Mouse (Mus musculus) heart, embryonic 16.5 days (tissue): ENCODE measurements around the gene Xrcc6. TPM values are rescaled to one million over a fixed set of nuclear protein-coding genes. Genes with fewer than 3 reads are reported as not detected.

Experiments used
- ATAC-seq: fragments of 200-750 bp; cut with Nextera tagmentation; replicated peaks from 2 replicates; pipeline ENCODE4 v1.8.0; 2017; ENCODE audit warnings: moderate number of reproducible peaks; ENCODE audit not compliant: insufficient read depth, low FRiP score; ENCODE audit errors: extremely low read depth
- H3K27ac ChIP-seq: fragments of 300-500 bp; sonication (generic); 2 replicates; pipeline ENCODE4 v1.5.1; 2014; ENCODE audit warnings: mild to moderate bottlenecking, low read length, control low read depth, moderate library complexity
- H3K27me3 ChIP-seq: fragments of 300-500 bp; sonication (generic); 2 replicates; pipeline ENCODE4 v1.6.1; 2014; ENCODE audit warnings: low read length, mixed read lengths; ENCODE audit not compliant: control insufficient read depth, insufficient read depth
- H3K36me3 ChIP-seq: fragments of 300-500 bp; sonication (generic); 2 replicates; pipeline ENCODE4 v1.6.1; 2014; ENCODE audit not compliant: control insufficient read depth, insufficient read depth
- H3K4me1 ChIP-seq: fragments of 300-500 bp; sonication (generic); 2 replicates; pipeline ENCODE4 v1.6.1; 2014; ENCODE audit warnings: low read length, mixed read lengths; ENCODE audit not compliant: control insufficient read depth, insufficient read depth
- H3K4me2 ChIP-seq: fragments of 300-500 bp; sonication (generic); 2 replicates; pipeline ENCODE4 v1.6.1; 2014; ENCODE audit warnings: low read depth, mild to moderate bottlenecking, control low read depth, low read length
- H3K4me3 ChIP-seq: fragments of 300-500 bp; sonication (generic); 2 replicates; pipeline ENCODE4 v1.5.1; 2014; ENCODE audit warnings: mild to moderate bottlenecking, control low read depth, low read length
- H3K9ac ChIP-seq: fragments of 300-500 bp; sonication (generic); 2 replicates; pipeline ENCODE4 v1.6.1; 2014; ENCODE audit warnings: low read length, control low read depth
- H3K9me3 ChIP-seq: fragments of 300-500 bp; sonication (generic); replicated peaks from 2 replicates; pipeline ENCODE4 v1.6.1; 2016; ENCODE audit warnings: low read length; ENCODE audit not compliant: control insufficient read depth
- WGBS: fragments of 180-500 bp; shearing (Covaris S2); extraction: QIAGEN DNeasy Blood & Tissue Kit; methylation state at CpG from one replicate; pipeline ENCODE4 v1.1.7; 2014; 5-methylcytosine and 5-hydroxymethylcytosine counted together
- polyA plus RNA-seq: library from polyadenylated mRNA; unstranded; fragments of >200 nt; fragmentation: Nextera tagmentation; extraction: Ambion mirVana; gene quantifications from 2 replicates; pipeline ENCODE4 v1.2.1, GENCODE M21; 2015

Gene Xrcc6
- polyA plus RNA-seq, 1 experiment from 2014 or later = 113 TPM

DNA sequence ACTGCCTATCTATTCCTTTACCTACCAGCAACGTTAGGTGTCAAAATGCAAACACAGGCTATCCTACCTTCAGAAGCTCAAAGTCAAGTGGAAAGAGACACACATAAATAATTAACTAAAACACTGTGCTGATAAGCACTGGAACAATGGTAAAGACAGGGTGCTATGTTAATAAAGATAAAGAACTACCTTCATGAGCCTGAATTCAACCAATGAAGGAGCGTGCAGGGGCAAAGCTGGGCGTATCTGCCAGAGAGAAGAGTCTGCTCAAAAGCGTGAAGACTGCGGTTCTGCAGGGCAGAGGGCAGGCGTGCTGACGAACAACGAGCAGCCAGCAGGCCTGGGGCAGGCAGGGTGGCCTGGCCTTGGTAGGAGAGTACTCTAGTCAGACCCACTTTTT lies 16.6 kb downstream of the Xrcc6 start:
- ATAC-seq = no peak

DNA sequence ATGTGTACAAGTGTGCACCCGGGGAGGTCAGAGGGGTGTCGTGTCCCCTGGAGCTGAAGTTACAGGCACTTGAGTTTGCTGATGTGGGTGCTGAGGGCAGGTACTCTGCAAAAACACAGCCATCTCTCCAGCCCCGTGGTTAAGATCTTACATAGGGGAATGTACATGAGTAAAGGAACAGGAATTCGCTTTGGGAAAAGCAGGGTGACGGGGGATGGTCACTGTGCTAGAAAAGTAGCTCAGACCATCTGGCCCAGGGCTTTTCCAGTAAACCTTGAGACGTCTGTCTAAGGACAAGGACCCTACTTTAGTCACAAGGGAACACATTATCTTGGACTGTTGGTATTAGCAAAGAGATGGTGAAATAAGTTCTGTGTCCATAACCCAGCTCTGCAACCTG lies 24.3 kb downstream of the Xrcc6 start:
- Histone ChIP-seq H3K9ac (no peak overlapping the region), H3K4me3 (no peak overlapping the region), H3K27me3 (no peaks in the 10 kb centered on the region), H3K27ac (no peak overlapping the region), H3K4me1 (peaks cover 8% of the 10 kb centered on the region), H3K4me2 (no peak overlapping the region), H3K36me3 (0 out of 2 replicates have a peak, but pooled peaks cover 5% of the 10 kb centered on the region), H3K9me3 (no peaks in the 10 kb centered on the region)
- no peak for ATAC-seq
- 73% methylated on average over 6 of the region's 6 CpGs for WGBS

More for the DNA sequence above, 16.6 kb downstream of the Xrcc6 start:
- no peak overlapping the region for H3K4me2 ChIP-seq
- H3K4me3 ChIP-seq = no peak overlapping the region
- no peaks in the 10 kb centered on the region for H3K27me3 ChIP-seq
- H3K4me1 ChIP-seq = no peaks in the 10 kb centered on the region
- no peaks in the 10 kb centered on the region for H3K9me3 ChIP-seq
- H3K9ac ChIP-seq = no peak overlapping the region
- H3K36me3 ChIP-seq = peaks cover 7% of the 10 kb centered on the region
- no peak overlapping the region for H3K27ac ChIP-seq
- WGBS = 84% methylated on average over 8 of the region's 8 CpGs

DNA sequence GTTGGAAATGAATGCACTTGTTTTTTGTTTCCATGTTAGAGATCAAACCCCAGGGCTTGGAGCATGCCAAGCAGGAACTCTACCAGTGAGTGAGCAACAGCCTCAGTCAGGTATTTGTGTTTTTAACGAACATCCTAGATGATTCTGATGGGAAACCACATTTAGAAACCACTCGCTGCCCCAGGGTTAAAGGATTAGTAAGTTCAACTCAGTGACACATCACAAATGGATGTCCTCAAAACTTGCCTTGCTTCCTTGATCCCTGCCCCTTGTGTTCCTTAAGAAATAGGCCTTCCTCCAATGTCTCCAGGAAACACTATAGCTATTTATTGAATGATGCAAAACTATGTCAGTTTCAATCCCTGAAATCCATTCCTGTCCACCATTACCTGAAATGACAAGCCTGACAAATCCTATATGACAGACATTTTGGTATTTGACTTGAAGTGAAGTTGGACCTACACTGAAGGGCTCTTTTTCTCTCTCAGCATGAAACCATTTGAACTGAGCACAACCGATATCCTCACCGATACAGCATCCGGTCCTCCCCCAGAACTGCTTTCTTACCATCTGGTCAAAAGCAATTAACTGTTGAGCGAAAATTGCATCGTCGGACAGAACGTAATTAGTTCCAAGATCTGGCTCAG lies 27.2 kb downstream of the Xrcc6 start:
- H3K4me1 ChIP-seq = peaks cover 13% of the 10 kb centered on the region
- no peaks in the 10 kb centered on the region; the same call in 1 of the 2 replicates for H3K9me3 ChIP-seq
- peak overlapping the region; percentile 96 for H3K9ac ChIP-seq
- H3K27ac ChIP-seq = peak overlapping the region; percentile 89
- H3K4me3 ChIP-seq = peak overlapping the region; percentile 99
- peaks cover 9% of the 10 kb centered on the region for H3K36me3 ChIP-seq
- 19% methylated on average over 9 of the region's 9 CpGs for WGBS
- peak overlapping the region; percentile 98 for H3K4me2 ChIP-seq
- ATAC-seq = no peak
- no peaks in the 10 kb centered on the region for H3K27me3 ChIP-seq

DNA sequence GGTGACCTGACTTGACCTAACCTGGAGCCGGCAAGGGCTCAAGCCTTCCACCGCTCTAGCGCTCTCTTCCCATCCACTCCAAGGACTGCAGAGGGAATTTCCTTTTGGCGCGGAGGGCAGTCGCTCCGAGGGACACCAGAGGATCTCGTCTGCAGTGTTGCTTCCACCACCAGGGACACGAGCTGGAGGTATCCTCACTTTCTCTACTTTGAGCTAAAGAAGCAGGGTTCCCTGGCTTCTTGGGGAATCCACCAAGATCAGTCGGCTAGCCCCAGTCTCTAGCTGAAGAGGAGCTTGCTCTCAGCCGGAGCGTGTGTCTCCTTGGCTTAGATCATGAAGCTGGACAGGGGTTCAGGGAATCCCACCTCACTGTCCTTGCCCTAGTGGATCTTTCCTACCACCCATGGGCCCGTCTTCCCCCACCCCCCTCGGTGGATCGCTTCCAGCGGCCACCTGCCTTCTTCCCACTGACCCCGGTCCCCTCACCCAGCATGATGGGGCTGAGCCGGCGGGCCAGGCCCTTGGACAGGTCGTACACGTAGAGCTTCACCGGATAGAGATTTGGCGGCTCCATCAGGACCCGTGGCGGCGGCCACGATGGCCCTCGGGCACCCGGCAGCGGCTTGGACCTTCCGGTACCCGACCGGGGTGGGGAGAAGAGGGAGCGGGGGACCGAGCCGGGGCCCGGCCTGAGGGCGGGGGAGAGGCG lies 27.9 kb downstream of the Xrcc6 start:
- under 1% methylated on average over 39 of the region's 39 CpGs for WGBS
- H3K4me3 ChIP-seq = peak overlapping the region; percentile 99
- H3K27me3 ChIP-seq = no peaks in the 10 kb centered on the region
- peaks cover 12% of the 10 kb centered on the region for H3K36me3 ChIP-seq
- peak overlapping the region; percentile 96 for H3K9ac ChIP-seq
- peaks cover 13% of the 10 kb centered on the region for H3K4me1 ChIP-seq
- peak overlapping the region; percentile 89 for H3K27ac ChIP-seq
- H3K4me2 ChIP-seq = peak overlapping the region; percentile 98
- peak; percentile 5; the same call in 1 of the 2 replicates for ATAC-seq
- no peaks in the 10 kb centered on the region; the same call in 1 of the 2 replicates for H3K9me3 ChIP-seq

DNA sequence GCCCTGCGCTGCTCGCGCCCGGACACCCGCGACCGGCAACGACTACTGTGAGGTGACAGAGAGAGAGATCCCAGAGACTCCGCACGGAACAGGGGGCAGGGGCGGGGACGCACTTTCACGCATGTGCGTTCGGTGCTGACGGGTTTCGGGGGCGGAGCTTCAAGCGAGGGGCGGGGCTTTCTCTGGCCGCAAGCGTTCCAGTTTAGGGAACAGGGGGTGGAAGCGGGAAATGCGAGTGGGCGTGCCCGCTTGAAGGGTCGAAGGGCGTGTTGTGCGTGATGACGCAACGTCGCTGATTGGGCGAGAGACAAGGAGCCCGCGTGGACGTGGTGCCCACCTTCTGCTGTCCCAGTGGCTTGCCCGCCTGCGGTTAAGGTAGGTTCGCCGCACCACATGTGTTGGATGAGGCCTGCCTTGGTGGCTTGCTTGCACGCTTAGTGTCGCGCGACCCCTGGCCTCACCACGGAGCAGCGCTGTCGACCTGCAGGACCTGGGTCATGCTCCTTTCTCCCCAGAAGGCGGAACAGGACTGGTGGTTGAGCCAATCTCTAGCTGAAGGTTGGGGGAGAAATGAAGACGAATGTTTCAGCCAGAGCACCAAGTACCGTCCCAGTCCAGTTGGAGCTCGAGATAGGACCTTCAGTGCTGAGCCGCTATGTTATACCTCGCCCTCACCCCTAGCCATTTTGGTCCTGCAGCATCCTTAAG lies 28.6 kb downstream of the Xrcc6 start:
- H3K36me3 ChIP-seq = peaks cover 9% of the 10 kb centered on the region
- H3K27me3 ChIP-seq = no peaks in the 10 kb centered on the region
- peak overlapping the region; percentile 98 for H3K4me2 ChIP-seq
- no peaks in the 10 kb centered on the region; the same call in 1 of the 2 replicates for H3K9me3 ChIP-seq
- peak; percentile 93 for ATAC-seq
- H3K9ac ChIP-seq = peak overlapping the region; percentile 96
- H3K4me1 ChIP-seq = peaks cover 13% of the 10 kb centered on the region
- peak overlapping the region; percentile 89 for H3K27ac ChIP-seq
- peak overlapping the region; percentile 99 for H3K4me3 ChIP-seq
- under 1% methylated on average over 53 of the region's 53 CpGs for WGBS

DNA sequence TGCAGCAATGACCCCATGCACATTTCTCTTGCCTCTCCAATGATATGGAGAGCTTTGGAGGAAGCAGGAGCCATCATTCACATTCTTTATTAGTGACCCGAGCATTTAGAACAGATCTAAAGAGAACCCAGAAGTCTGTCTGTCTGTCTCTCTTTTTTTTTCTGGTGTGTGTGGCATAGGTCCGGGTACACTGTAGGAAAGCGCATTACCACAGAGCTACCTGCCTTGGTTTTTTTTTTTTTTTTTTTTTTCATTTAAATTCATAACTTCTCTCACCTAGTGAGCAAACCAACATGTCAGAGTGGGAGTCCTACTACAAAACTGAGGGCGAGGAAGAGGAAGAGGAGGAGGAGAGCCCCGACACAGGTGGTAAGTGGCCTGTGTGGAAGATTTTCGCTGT lies 29.2 kb downstream of the Xrcc6 start:
- H3K27me3 ChIP-seq = no peaks in the 10 kb centered on the region
- H3K4me1 ChIP-seq = peaks cover 13% of the 10 kb centered on the region
- H3K27ac ChIP-seq = peak overlapping the region; percentile 81
- WGBS = 20% methylated on average over 6 of the region's 6 CpGs
- ATAC-seq = no peak
- peak overlapping the region; percentile 81 for H3K9ac ChIP-seq
- peak overlapping the region; percentile 99 for H3K4me3 ChIP-seq
- H3K36me3 ChIP-seq = peaks cover 11% of the 10 kb centered on the region
- H3K9me3 ChIP-seq = no peaks in the 10 kb centered on the region; the same call in 1 of the 2 replicates
- H3K4me2 ChIP-seq = peak overlapping the region; percentile 79

DNA sequence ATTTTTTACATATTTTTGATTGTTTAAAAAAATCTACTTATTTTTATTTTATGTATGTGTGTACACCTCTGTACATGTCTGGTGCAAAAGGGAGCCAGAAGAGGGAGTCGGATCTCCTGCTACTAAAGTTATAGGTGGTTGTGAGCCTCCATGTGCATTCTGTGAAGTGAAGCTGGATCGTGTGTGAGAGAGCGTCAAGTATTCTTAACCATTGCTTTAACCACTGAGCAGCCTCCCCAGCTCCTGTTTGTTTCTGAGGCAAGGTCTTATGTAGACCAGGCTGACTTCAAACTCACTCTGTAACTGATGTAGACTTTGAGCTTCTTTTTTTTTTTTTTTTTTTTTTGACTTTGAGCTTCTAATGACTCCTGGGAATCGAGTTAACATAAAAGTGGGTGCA lies 29.8 kb downstream of the Xrcc6 start:
- peak overlapping the region; percentile 2; the same call in 1 of the 2 replicates for H3K4me3 ChIP-seq
- no peak for ATAC-seq
- no peaks in the 10 kb centered on the region for H3K27me3 ChIP-seq
- no peak overlapping the region for H3K4me2 ChIP-seq
- peaks cover 16% of the 10 kb centered on the region for H3K4me1 ChIP-seq
- H3K9me3 ChIP-seq = no peaks in the 10 kb centered on the region; the same call in 1 of the 2 replicates
- peaks cover 15% of the 10 kb centered on the region for H3K36me3 ChIP-seq
- no peak overlapping the region for H3K27ac ChIP-seq
- no peak overlapping the region for H3K9ac ChIP-seq
- WGBS = 70% methylated on average over 4 of the region's 4 CpGs

DNA sequence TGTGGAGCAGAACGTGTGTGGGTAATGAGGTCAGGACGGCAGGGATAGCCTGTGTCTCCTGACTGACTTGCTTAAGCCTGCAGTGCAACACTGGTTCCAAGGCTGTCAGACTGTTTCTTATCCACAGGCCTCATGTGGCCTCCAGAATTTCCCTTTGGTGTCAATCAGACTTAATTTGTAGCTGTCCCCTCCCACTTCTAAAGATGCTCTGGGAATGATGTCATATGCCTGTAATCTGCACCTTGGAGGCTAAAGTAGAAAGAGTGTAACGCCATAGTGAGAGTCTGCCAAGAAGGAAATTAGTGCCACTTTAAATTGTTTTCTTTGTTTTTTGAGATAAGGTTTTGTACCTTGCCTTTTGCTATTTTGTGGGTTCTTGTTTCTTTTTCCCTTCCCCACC lies 31.7 kb downstream of the Xrcc6 start:
- Histone ChIP-seq H3K9me3 (no peaks in the 10 kb centered on the region; the same call in 1 of the 2 replicates), H3K4me1 (peaks cover 16% of the 10 kb centered on the region), H3K27ac (peak overlapping the region; percentile 25; the same call in 1 of the 2 replicates), H3K27me3 (no peaks in the 10 kb centered on the region), H3K4me2 (no peak overlapping the region), H3K36me3 (peaks cover 19% of the 10 kb centered on the region), H3K4me3 (no peak overlapping the region), H3K9ac (no peak overlapping the region)
- ATAC-seq = no peak
- WGBS = 45% methylated on average over 3 of the region's 3 CpGs
